Mouse (Mus musculus) neural tube, embryonic 13.5 days (tissue): ENCODE measurements around the gene Heatr1. TPM values are rescaled to one million over a fixed set of nuclear protein-coding genes. Genes with fewer than 3 reads are reported as not detected.

Experiments used
- ATAC-seq: fragments of 200-750 bp; cut with Nextera tagmentation; 2 replicates; pipeline ENCODE4 v1.8.0; 2017; ENCODE audit warnings: low read depth, mild to moderate bottlenecking, moderate TSS enrichment, moderate library complexity
- H3K27ac ChIP-seq: fragments of 300-500 bp; sonication (generic); replicated peaks from 2 replicates; pipeline ENCODE4 v1.5.1; 2015; ENCODE audit warnings: moderate library complexity, mild to moderate bottlenecking, inconsistent platforms
- H3K27me3 ChIP-seq: fragments of 300-500 bp; sonication (generic); 2 replicates; pipeline ENCODE4 v1.6.1; 2015; ENCODE audit warnings: mild to moderate bottlenecking, inconsistent platforms
- H3K36me3 ChIP-seq: fragments of 300-500 bp; sonication (generic); 2 replicates; pipeline ENCODE4 v1.6.1; 2015; ENCODE audit warnings: mild to moderate bottlenecking, inconsistent platforms
- H3K4me1 ChIP-seq: fragments of 300-500 bp; sonication (generic); replicated peaks from 2 replicates; pipeline ENCODE4 v1.6.1; 2015; ENCODE audit warnings: inconsistent platforms
- H3K4me2 ChIP-seq: fragments of 300-500 bp; sonication (generic); 2 replicates; pipeline ENCODE4 v1.6.1; 2015; ENCODE audit warnings: inconsistent platforms, mild to moderate bottlenecking, moderate library complexity
- H3K4me3 ChIP-seq: fragments of 300-500 bp; sonication (generic); 2 replicates; pipeline ENCODE4 v1.5.1; 2015; ENCODE audit warnings: mild to moderate bottlenecking, inconsistent platforms
- H3K9ac ChIP-seq: fragments of 300-500 bp; sonication (generic); 2 replicates; pipeline ENCODE4 v1.6.1; 2015; ENCODE audit warnings: moderate library complexity, mild to moderate bottlenecking, inconsistent platforms
- H3K9me3 ChIP-seq: fragments of 300-500 bp; sonication (generic); 2 replicates; pipeline ENCODE4 v1.6.1; 2016; ENCODE audit warnings: inconsistent platforms
- WGBS: fragments of 180-500 bp; shearing (Covaris S2); methylation state at CpG from one replicate; pipeline ENCODE4 v1.1.7; 2015; 5-methylcytosine and 5-hydroxymethylcytosine counted together
- polyA plus RNA-seq: library from polyadenylated mRNA; unstranded; fragments of >200 nt; fragmentation: Nextera tagmentation; extraction: Ambion mirVana; gene quantifications from 2 replicates; pipeline ENCODE4 v1.2.1, GENCODE M21; 2015

Gene Heatr1
- polyA plus RNA-seq, 1 experiment from 2014 or later = 11.3 TPM

GRCm38 (mm10) chr13:12395571-12395970, 744 bp downstream of the Heatr1 start:
- peaks cover 13% of the 10 kb centered on the region for H3K27me3 ChIP-seq
- peak overlapping the region; percentile 77 for H3K9ac ChIP-seq
- under 1% methylated on average over 23 of the region's 23 CpGs for WGBS
- no peak overlapping the region for H3K27ac ChIP-seq
- H3K4me2 ChIP-seq = peak overlapping the region; percentile 97
- ATAC-seq = no peak; the same call in 1 of the 2 replicates
- H3K9me3 ChIP-seq = no peaks in the 10 kb centered on the region
- peaks cover 10% of the 10 kb centered on the region for H3K4me1 ChIP-seq
- peak overlapping the region; percentile 92 for H3K4me3 ChIP-seq
- H3K36me3 ChIP-seq = peaks cover 29% of the 10 kb centered on the region

- H3K9me3 ChIP-seq = no peaks in the 10 kb centered on the region
- peaks cover 77% of the 10 kb centered on the region for H3K36me3 ChIP-seq
- H3K4me3 ChIP-seq = no peak overlapping the region
- H3K9ac ChIP-seq = no peak overlapping the region
- H3K27me3 ChIP-seq = no peaks in the 10 kb centered on the region
- 88% methylated on average over 9 of the region's 9 CpGs for WGBS
- no peaks in the 10 kb centered on the region for H3K4me1 ChIP-seq
- H3K27ac ChIP-seq = no peak overlapping the region
- H3K4me2 ChIP-seq = no peak overlapping the region
- ATAC-seq = no peak
These were observed 13.7 kb downstream of the Heatr1 start for GRCm38 (mm10) chr13:12408343-12409066.

- 88% methylated on average over 8 of the region's 8 CpGs for WGBS
- Histone ChIP-seq H3K27me3 (no peaks in the 10 kb centered on the region), H3K9me3 (no peaks in the 10 kb centered on the region), H3K9ac (no peak overlapping the region), H3K4me1 (no peaks in the 10 kb centered on the region), H3K27ac (no peak overlapping the region), H3K36me3 (peaks cover 86% of the 10 kb centered on the region), H3K4me2 (no peak overlapping the region), H3K4me3 (no peak overlapping the region)
- ATAC-seq = no peak
These were observed 17.2 kb downstream of the Heatr1 start for GRCm38 (mm10) chr13:12412016-12412415.

GRCm38 (mm10) chr13:12420596-12420995, 25.8 kb downstream of the Heatr1 start:
- Histone ChIP-seq H3K36me3 (peaks cover 93% of the 10 kb centered on the region), H3K9me3 (no peaks in the 10 kb centered on the region), H3K9ac (no peak overlapping the region), H3K4me2 (no peak overlapping the region), H3K27me3 (no peaks in the 10 kb centered on the region), H3K27ac (no peak overlapping the region), H3K4me1 (no peaks in the 10 kb centered on the region), H3K4me3 (no peak overlapping the region)
- ATAC-seq = no peak
- 94% methylated on average over 9 of the region's 9 CpGs for WGBS

GRCm38 (mm10) chr13:12428556-12428955, 33.7 kb downstream of the Heatr1 start:
- WGBS = 96% methylated on average over 13 of the region's 13 CpGs
- H3K36me3 ChIP-seq = peaks cover 96% of the 10 kb centered on the region
- H3K4me2 ChIP-seq = no peak overlapping the region
- no peak overlapping the region for H3K9ac ChIP-seq
- no peaks in the 10 kb centered on the region for H3K27me3 ChIP-seq
- no peaks in the 10 kb centered on the region for H3K4me1 ChIP-seq
- no peak overlapping the region for H3K4me3 ChIP-seq
- no peak overlapping the region for H3K27ac ChIP-seq
- no peaks in the 10 kb centered on the region for H3K9me3 ChIP-seq
- no peak for ATAC-seq

- ATAC-seq = no peak
- WGBS = 88% methylated on average over 5 of the region's 5 CpGs
- H3K9ac ChIP-seq = no peak overlapping the region
- H3K4me2 ChIP-seq = no peak overlapping the region
- no peaks in the 10 kb centered on the region for H3K4me1 ChIP-seq
- H3K9me3 ChIP-seq = no peaks in the 10 kb centered on the region
- H3K27me3 ChIP-seq = no peaks in the 10 kb centered on the region
- H3K36me3 ChIP-seq = peaks cover 93% of the 10 kb centered on the region
- H3K4me3 ChIP-seq = no peak overlapping the region
- H3K27ac ChIP-seq = no peak overlapping the region
These were observed 39.0 kb downstream of the Heatr1 start for GRCm38 (mm10) chr13:12433843-12434242.

GRCm38 (mm10) chr13:12439586-12439985, 44.8 kb downstream of the Heatr1 start:
- ATAC-seq = no peak
- Histone ChIP-seq H3K9me3 (no peaks in the 10 kb centered on the region), H3K27ac (no peak overlapping the region), H3K9ac (no peak overlapping the region), H3K4me3 (no peak overlapping the region), H3K4me2 (no peak overlapping the region), H3K27me3 (no peaks in the 10 kb centered on the region), H3K4me1 (no peaks in the 10 kb centered on the region), H3K36me3 (peaks cover 77% of the 10 kb centered on the region)
- 91% methylated on average over 3 of the region's 3 CpGs for WGBS

- H3K36me3 ChIP-seq = peaks cover 68% of the 10 kb centered on the region
- H3K9me3 ChIP-seq = no peaks in the 10 kb centered on the region
- no peaks in the 10 kb centered on the region for H3K4me1 ChIP-seq
- no peak for ATAC-seq
- H3K27me3 ChIP-seq = no peaks in the 10 kb centered on the region
- no peak overlapping the region for H3K27ac ChIP-seq
- no peak overlapping the region for H3K4me3 ChIP-seq
- no peak overlapping the region for H3K9ac ChIP-seq
- WGBS = 85% methylated on average over 6 of the region's 6 CpGs
- H3K4me2 ChIP-seq = no peak overlapping the region
These were observed 46.0 kb downstream of the Heatr1 start for GRCm38 (mm10) chr13:12440813-12441212.

GRCm38 (mm10) chr13:12442008-12442587, 47.3 kb downstream of the Heatr1 start:
- no peaks in the 10 kb centered on the region for H3K9me3 ChIP-seq
- WGBS = 80% methylated on average over 2 of the region's 2 CpGs
- ATAC-seq = no peak
- no peaks in the 10 kb centered on the region for H3K4me1 ChIP-seq
- H3K27me3 ChIP-seq = no peaks in the 10 kb centered on the region
- no peak overlapping the region for H3K4me2 ChIP-seq
- no peak overlapping the region; the same call in 1 of the 2 replicates for H3K27ac ChIP-seq
- H3K36me3 ChIP-seq = peaks cover 69% of the 10 kb centered on the region
- no peak overlapping the region for H3K4me3 ChIP-seq
- no peak overlapping the region for H3K9ac ChIP-seq

- H3K9me3 ChIP-seq = no peaks in the 10 kb centered on the region
- 83% methylated on average over 14 of the region's 14 CpGs for WGBS
- no peaks in the 10 kb centered on the region for H3K27me3 ChIP-seq
- no peak overlapping the region for H3K9ac ChIP-seq
- peaks cover 42% of the 10 kb centered on the region for H3K36me3 ChIP-seq
- no peaks in the 10 kb centered on the region for H3K4me1 ChIP-seq
- H3K4me3 ChIP-seq = no peak overlapping the region
- no peak for ATAC-seq
- no peak overlapping the region for H3K27ac ChIP-seq
- no peak overlapping the region for H3K4me2 ChIP-seq
These were observed 58.3 kb downstream of the Heatr1 start for GRCm38 (mm10) chr13:12453150-12453549.

- Histone ChIP-seq H3K4me3 (no peak overlapping the region), H3K27me3 (no peaks in the 10 kb centered on the region), H3K36me3 (peaks cover 40% of the 10 kb centered on the region), H3K27ac (no peak overlapping the region), H3K9ac (no peak overlapping the region), H3K4me2 (no peak overlapping the region), H3K4me1 (peaks cover 4% of the 10 kb centered on the region), H3K9me3 (no peaks in the 10 kb centered on the region)
- ATAC-seq = no peak
- WGBS = 83% methylated on average over 7 of the region's 7 CpGs
These were observed 60.0 kb downstream of the Heatr1 start for GRCm38 (mm10) chr13:12454686-12455390.

- H3K36me3 ChIP-seq = peaks cover 36% of the 10 kb centered on the region
- 73% methylated on average over 7 of the region's 7 CpGs for WGBS
- no peak overlapping the region for H3K4me2 ChIP-seq
- peaks cover 12% of the 10 kb centered on the region for H3K4me1 ChIP-seq
- ATAC-seq = no peak
- H3K27ac ChIP-seq = no peak overlapping the region
- no peak overlapping the region for H3K9ac ChIP-seq
- H3K9me3 ChIP-seq = no peaks in the 10 kb centered on the region
- no peaks in the 10 kb centered on the region for H3K27me3 ChIP-seq
- no peak overlapping the region for H3K4me3 ChIP-seq
These were observed 61.9 kb downstream of the Heatr1 start for GRCm38 (mm10) chr13:12456711-12457110.
